Mouse (Mus musculus) frontal cortex, adult (tissue): ENCODE measurements at regions not wholly inside any gene's neighbourhood (a gene's known extent, or its start where the extent isn't known, plus 50 kb on each side); places are given as distances from the start of the nearest gene placed in this dataset.
A peak's percentile ranks its signal among the peaks of the same experiment; 100 is the strongest.

Experiments used
- ATAC-seq: cut with Nextera tagmentation; 2 replicates; pipeline ENCODE4 v1.9.2; 2017; ENCODE audit warnings: mild to moderate bottlenecking, moderate library complexity, mixed read lengths; ENCODE audit not compliant: low TSS enrichment

GRCm38 (mm10) chr13:60364778-60365672 is 187.9 kb upstream of the Gas1 start:
- peak; percentile 44; the same call in 1 of the 2 replicates for ATAC-seq

- ATAC-seq = no peak
These were observed 192.1 kb upstream of the Gas1 start for GRCm38 (mm10) chr13:60369216-60369615.

DNA sequence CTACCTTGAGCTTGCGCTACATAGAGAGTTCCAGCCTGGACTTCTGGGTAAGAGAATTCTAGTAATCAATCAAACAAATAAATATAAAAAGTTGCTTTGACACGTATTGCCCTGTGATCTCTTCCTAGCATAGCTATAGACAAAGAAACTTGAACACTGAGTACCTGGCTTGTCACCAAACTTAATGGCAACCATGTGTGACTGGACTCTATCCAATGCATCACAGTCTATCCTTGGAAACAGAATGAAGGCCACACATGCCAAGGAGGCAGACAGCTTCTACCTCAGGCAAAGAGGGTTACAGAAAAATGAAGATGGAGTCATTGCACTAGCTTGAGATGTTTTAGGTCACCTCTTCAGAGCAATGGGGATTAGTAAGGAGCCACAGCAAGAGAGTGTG is 194.5 kb upstream of the Gas1 start:
- ATAC-seq = no peak

DNA sequence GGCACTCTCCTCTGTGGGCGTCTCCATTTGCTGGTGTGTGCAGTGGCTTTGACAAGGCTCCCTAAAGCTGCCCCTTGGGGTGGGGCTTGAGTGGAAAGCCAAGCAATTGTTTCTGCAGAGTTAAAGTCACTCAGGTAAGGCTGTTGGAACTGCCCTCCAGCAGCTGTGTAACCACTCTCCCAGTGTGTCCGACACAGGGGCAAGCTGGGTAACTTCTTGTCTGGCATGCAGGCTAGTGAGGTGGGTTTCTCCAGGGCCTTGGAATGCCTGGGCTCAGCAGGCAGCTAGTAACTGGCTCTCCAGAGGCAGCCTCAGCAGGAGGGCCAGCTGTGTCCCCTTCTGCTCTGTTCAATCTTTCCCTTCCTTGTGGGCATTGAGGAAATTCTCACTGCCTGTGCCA is 199.5 kb upstream of the Gas1 start:
- no peak for ATAC-seq

DNA sequence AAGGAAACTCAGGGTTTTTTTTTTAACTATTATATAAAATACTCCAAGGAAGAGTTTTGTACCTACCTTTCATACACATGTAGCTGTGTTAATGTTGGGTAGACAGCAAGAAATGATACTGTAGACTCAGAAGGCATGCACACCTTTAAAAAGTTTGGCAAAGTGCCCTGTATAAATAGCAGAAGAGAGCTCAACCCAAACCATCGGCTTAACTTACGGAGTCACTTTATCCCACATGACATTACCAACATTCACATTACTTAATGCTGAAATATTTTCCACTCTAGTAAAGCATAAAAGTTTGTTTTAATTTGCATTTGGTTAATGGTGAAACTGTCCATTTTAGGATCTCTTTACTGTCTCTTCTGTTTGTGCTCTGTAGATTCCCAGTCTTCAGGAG is 205.7 kb upstream of the Gas1 start:
- ATAC-seq = no peak

DNA sequence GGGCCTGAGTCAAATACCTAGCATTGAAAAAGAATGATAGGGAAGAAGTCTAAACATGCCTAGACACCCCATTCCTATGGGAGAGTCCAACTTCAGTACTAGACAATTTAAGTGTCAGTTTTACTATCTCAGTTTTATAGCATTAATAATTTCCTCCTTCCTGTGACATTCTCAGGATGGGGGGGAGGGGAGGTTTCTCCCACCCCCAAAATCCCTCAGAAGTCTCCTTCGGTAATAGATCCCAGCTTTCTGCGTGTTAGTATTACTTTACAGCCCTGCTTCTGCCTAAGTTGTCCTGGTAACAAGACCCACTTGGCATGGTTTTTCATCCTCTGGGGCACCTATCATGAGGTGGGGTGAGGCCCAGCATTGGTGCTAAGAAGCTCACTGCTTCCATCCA is 202.9 kb upstream of the Dapk1 start:
- no peak for ATAC-seq

DNA sequence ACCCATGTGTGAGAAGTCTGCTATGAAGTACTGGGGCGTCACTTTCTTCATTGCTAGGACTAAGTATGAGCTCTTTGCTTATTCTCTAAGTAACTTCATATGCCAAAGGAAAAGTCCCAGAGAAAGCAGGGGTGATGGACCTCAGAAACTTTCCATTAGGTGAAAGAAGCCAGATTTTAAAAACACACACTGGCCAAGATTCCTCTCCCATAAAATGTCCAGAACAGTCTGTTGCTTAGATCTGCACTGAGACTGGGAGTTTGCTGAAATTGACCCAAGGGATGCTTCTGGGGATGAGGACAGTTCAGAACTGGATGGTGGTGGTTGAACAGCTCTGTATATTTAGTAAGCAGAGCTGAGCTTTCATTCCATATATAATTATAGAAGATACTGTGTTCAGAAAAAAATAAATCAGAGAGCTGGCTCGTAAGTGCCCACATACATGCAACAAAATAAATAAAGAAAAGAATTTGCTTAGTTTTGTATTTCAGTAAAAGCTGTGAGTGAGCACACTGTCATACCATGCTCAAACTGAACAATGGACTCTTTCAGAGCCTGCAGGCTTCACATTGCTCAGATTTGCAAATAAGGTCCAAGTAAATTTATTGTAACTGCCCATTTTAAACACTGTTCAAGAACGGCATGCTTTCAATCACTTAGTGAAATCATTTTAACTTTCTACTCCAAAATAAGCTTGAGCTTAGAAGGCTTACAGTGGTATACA is 200.8 kb upstream of the Dapk1 start:
- ATAC-seq = no peak

GRCm38 (mm10) chr13:60403471-60403870 is 198.3 kb upstream of the Dapk1 start:
- ATAC-seq = no peak

GRCm38 (mm10) chr13:60407344-60407743 is 194.4 kb upstream of the Dapk1 start:
- ATAC-seq = no peak

- ATAC-seq = peak; percentile 47; the same call in 1 of the 2 replicates
These were observed 191.8 kb upstream of the Dapk1 start for GRCm38 (mm10) chr13:60409706-60410502.

GRCm38 (mm10) chr13:60416024-60416423 is 185.7 kb upstream of the Dapk1 start:
- peak; percentile 62; the same call in 1 of the 2 replicates for ATAC-seq

DNA sequence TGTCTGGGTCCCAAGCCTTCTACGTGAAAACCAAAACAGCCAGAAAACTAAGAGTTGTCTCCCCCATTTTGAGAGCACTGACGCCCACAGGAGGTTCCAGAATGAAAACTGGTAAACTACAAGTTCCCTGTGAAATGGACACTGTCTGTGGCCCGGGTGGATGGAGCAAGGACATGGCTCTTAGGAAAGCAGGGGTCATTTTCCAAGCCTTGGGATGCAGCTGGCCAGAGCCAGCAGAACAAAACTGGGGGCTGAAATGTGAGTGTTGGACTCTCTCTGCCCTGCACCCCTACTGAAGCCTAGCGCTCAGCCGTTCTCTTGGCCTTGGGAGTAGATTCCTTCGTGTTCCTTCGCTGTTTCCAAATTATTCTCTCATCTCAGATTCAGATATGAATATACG is 184.7 kb upstream of the Dapk1 start:
- no peak for ATAC-seq

DNA sequence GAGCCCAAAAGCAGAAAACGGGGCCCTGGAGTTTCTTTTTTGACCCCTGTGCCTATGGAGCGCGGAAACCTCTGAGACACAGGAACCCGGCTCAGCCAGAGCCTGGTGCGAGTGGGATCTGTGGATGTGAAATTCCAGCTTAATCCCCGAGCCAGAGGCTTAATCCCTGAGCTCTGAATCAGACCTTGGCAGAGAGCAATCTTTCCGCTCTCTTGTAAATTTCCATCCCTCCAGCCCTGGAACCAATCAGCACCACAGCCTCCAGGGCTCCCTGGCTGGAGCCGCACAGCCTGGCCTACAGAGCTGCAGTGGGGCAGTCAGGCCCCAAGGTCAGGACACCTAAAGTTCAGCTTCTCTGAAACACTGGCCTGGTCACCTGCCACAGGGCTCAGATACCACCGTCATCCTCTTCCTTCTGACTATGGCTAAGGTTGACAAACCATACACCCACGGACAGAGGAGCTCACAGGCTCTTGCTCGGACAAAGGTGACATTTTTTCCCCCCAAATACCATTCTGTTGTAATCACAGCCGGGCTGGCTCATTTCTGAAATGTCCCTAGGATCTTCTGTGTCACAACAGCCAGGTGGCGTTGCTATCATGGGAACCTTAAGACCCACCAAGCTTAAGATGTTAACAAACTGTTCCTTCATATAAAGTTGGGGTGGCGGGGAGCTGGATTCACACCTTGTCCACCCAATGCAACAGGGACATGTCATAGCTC is 184.2 kb upstream of the Dapk1 start:
- ATAC-seq = peak; percentile 41; the same call in 1 of the 2 replicates

- peak; percentile 62 for ATAC-seq
These were observed 181.4 kb upstream of the Dapk1 start for GRCm38 (mm10) chr13:60420386-60420785.

- no peak for ATAC-seq
These were observed 180.7 kb upstream of the Dapk1 start for GRCm38 (mm10) chr13:60420842-60421696.

GRCm38 (mm10) chr13:60424267-60424666 is 177.5 kb upstream of the Dapk1 start:
- ATAC-seq = no peak

GRCm38 (mm10) chr13:60425140-60425539 is 176.6 kb upstream of the Dapk1 start:
- ATAC-seq = no peak

DNA sequence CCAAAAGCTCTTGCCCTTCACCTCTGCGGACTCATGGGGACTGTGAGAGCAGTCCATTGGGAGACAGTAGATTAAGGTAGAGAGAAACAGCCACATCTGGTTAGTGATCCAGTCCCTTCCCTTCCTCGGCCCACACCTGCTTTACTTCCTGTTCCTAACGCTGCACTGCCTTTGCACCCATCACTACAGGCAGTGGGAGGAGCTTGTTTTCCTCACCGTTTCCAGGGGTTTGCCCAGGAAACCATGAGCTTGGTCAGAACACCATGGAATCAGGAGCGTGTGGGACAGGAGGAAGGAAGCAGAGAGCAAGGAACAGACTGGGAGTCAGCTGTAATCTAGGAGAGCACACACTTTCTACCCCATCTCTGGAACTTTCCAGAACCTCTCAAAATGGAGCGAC is 176.2 kb upstream of the Dapk1 start:
- ATAC-seq = no peak

DNA sequence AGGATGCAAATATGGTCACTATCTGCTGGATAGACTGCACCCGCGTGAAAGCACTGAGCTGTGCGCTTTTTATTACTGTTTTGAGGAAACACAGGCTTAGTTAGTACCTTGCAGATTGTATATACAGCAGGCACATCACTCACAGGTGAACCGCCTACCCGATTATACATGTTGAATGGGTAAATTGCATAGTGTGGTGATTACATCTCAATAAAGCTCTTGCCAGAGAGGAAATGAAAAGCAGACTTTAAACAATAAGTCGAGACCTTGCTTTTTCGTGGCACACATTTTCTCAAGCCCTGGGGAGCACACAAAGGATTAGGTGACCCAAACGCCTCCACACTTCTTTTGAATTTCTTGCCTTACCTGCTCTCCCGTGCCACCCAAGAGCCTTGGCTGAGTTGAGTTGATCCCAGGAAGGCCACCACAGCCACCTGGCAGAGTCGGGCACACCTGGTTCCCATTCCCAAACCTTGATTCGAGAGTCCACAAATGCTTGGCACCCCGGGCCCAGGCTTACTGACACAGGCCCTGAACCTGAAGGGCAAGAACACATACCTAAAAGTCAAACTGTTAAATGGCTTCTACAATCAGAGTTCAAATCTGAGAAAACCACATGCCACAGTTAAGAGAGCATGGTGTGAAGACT is 175.4 kb upstream of the Dapk1 start:
- no peak for ATAC-seq

GRCm38 (mm10) chr13:60427077-60427476 is 174.7 kb upstream of the Dapk1 start:
- ATAC-seq = no peak
